Mouse (Mus musculus) cerebellum, adult 2 months (tissue): ENCODE data around the gene Gldc.

Source experiments
- CTCF ChIP-seq: fragments of 200-500 bp; IDR thresholded peaks from 2 replicates; pipeline ENCODE4 v1.5.1; 2011; ENCODE audit warnings: low read depth, mild to moderate bottlenecking, control low read depth, low read length, moderate library complexity, borderline replicate concordance; ENCODE audit not compliant: insufficient read depth
- POLR2A ChIP-seq: fragments of 200-500 bp; IDR thresholded peaks from 2 replicates; pipeline ENCODE4 v1.6.1; 2011; ENCODE audit warnings: low read length, control low read depth, borderline replicate concordance; ENCODE audit not compliant: insufficient read depth

GRCm38 (mm10) chr19:30091644-30092295, 83.5 kb downstream of the Gldc start:
- TF ChIP-seq POLR2A, result no peak
- no peak for TF ChIP-seq CTCF
